Mouse (Mus musculus) forebrain, embryonic 11.5 days (tissue): Measurements from ENCODE around the gene Ppp1r37. TPM values are rescaled to one million over a fixed set of nuclear protein-coding genes. Genes with fewer than 3 reads are reported as not detected.

Source experiments
- ATAC-seq: fragments of 200-750 bp; cut with Nextera tagmentation; replicated peaks from 2 replicates; pipeline ENCODE4 v1.8.0; 2017; ENCODE audit warnings: moderate TSS enrichment; ENCODE audit not compliant: low FRiP score
- DNase-seq: peaks from one replicate; pipeline ENCODE4 v3.0.0-alpha.2; 2017; ENCODE audit warnings: low spot score
- H3K27ac ChIP-seq: fragments of 300-500 bp; sonication (generic); 2 replicates; pipeline ENCODE4 v1.5.1; 2014; ENCODE audit warnings: low read depth, low read length
- H3K27me3 ChIP-seq: fragments of 300-500 bp; sonication (generic); 2 replicates; pipeline ENCODE4 v1.6.1; 2014; ENCODE audit warnings: mild to moderate bottlenecking, low read length, mixed read lengths; ENCODE audit not compliant: control insufficient read depth, insufficient read depth
- H3K36me3 ChIP-seq: fragments of 300-500 bp; sonication (generic); 2 replicates; pipeline ENCODE4 v1.6.1; 2014; ENCODE audit warnings: mild to moderate bottlenecking, low read length, moderate library complexity, mixed read lengths; ENCODE audit not compliant: control insufficient read depth, insufficient read depth
- H3K4me1 ChIP-seq: fragments of 300-500 bp; sonication (generic); replicated peaks from 2 replicates; pipeline ENCODE4 v1.6.1; 2014; ENCODE audit warnings: low read length, mixed read lengths; ENCODE audit not compliant: control insufficient read depth, insufficient read depth
- H3K4me2 ChIP-seq: fragments of 300-500 bp; sonication (generic); 2 replicates; pipeline ENCODE4 v1.6.1; 2014; ENCODE audit warnings: low read depth, mild to moderate bottlenecking, low read length, moderate library complexity, mixed read lengths; ENCODE audit not compliant: severe bottlenecking
- H3K4me3 ChIP-seq: fragments of 300-500 bp; sonication (generic); 2 replicates; pipeline ENCODE4 v1.5.1; 2014; ENCODE audit warnings: low read depth, low read length
- H3K9ac ChIP-seq: fragments of 300-500 bp; sonication (generic); 2 replicates; pipeline ENCODE4 v1.6.1; 2014; ENCODE audit warnings: low read length
- H3K9me3 ChIP-seq: fragments of 300-500 bp; sonication (generic); 2 replicates; pipeline ENCODE4 v1.6.1; 2016; ENCODE audit warnings: low read length, mixed read lengths; ENCODE audit not compliant: control insufficient read depth
- WGBS: fragments of 180-500 bp; shearing (Covaris S2); extraction: QIAGEN DNeasy Blood & Tissue Kit; methylation state at CpG from one replicate; pipeline ENCODE4 v1.1.7; 2014; 5-methylcytosine and 5-hydroxymethylcytosine counted together
- polyA plus RNA-seq: library from polyadenylated mRNA; unstranded; fragments of >200 nt; fragmentation: Nextera tagmentation; extraction: Ambion mirVana; gene quantifications from 2 replicates; pipeline ENCODE4 v1.2.1, GENCODE M21; 2014

The Ppp1r37 gene
- polyA plus RNA-seq, 1 experiment from 2014 or later = 5.1 TPM

DNA sequence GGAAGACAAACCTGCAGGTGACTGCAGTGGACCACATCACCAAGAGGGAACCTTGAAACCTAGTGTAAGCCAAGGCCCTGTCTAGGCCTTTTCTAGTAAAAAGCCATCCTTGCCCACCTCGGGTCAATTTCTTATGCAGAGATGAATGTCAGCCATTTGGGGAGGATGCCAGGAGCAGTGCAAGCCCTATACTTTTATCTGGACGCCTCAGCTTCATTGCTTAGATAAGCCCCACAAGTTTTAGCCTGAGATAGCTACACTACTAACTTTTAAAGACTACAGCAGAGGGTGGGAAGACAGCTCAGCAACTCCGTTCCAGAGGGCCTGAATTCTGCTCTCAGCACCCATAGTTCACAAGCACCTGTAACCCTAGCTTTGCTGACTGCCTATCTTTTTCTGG lies 1.0 kb upstream of the Ppp1r37 start:
- H3K9ac ChIP-seq = no peak overlapping the region
- H3K4me1 ChIP-seq = peaks cover 13% of the 10 kb centered on the region
- H3K27ac ChIP-seq = no peak overlapping the region
- 84% methylated on average over 3 of the region's 3 CpGs for WGBS
- H3K36me3 ChIP-seq = peaks cover 11% of the 10 kb centered on the region; the same call in 1 of the 2 replicates
- no peak for ATAC-seq
- no peak for DNase-seq
- H3K9me3 ChIP-seq = no peaks in the 10 kb centered on the region; the same call in 1 of the 2 replicates
- no peaks in the 10 kb centered on the region for H3K27me3 ChIP-seq
- no peak overlapping the region for H3K4me3 ChIP-seq
- no peak overlapping the region for H3K4me2 ChIP-seq

DNA sequence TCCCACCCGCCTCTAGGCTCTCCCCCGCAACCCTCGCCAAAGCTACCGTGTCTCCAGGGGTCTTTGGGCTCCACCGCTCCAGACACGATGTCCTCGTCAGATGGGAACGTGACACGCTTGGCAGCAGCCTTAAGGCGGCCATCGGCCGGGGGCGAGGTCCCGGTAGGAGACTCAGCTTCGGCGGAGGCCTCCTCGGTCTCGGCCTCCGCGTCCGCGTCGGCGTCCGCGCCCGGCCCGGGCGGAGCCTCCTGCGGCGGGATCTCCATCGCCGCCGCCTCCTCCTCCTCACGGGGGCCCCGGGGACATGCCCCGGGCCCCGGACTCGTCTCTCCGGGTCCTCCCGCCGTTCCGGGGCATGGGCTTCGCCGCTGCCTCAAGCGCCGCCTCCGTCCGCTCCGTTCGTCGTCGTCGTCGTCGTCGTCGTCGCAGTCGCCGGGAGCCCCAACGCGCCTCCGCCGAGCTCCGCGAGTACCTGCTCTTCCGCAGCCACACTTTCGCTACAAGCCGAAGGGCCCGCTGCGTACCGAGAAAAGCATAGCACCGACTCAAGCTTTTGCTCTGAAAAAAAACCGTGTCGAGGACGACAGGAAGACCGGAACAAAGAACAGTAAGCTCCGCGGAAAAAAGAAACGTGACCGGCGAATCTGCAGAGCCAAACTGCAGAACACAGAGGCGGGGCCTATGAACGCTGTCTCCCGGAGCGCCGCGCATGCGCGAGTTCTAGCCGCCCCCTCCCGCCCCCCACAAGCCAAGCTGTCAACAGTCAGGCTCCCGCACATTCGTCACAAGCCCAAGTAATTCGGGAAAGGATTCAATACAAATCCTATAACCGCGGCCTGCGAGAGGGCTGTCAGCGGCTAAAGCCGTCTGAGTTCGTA lies 872 bp downstream of the Ppp1r37 start:
- DNase-seq (peak; percentile 98), ATAC-seq (peak; percentile 85)
- peak overlapping the region; percentile 97 for H3K4me3 ChIP-seq
- H3K9ac ChIP-seq = peak overlapping the region; percentile 93
- H3K36me3 ChIP-seq = peaks cover 11% of the 10 kb centered on the region; the same call in 1 of the 2 replicates
- H3K9me3 ChIP-seq = no peaks in the 10 kb centered on the region; the same call in 1 of the 2 replicates
- H3K27me3 ChIP-seq = no peaks in the 10 kb centered on the region
- WGBS = under 1% methylated on average over 94 of the region's 102 CpGs
- peak overlapping the region; percentile 86 for H3K27ac ChIP-seq
- peaks cover 14% of the 10 kb centered on the region for H3K4me1 ChIP-seq
- peak overlapping the region; percentile 99 for H3K4me2 ChIP-seq

DNA sequence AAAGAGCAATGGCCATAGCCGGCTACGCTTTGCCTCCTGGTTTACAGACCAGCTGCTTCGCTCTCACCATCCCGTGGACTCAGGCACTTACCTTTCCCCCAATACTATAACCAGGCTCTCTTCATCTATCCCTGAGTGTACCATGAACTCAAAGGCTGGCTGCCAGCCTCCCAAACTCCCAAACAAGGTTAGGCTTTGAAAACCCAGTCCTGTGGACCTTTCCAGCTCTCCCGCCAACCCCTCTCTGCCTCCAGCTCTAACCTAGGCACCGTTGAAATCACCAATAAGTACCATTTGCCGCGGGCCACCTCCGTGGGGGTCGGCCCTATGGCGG lies 1.5 kb downstream of the Ppp1r37 start:
- H3K4me3 ChIP-seq = peak overlapping the region; percentile 97
- no peaks in the 10 kb centered on the region for H3K27me3 ChIP-seq
- peak overlapping the region; percentile 93 for H3K9ac ChIP-seq
- DNase-seq (no peak), ATAC-seq (no peak)
- H3K27ac ChIP-seq = peak overlapping the region; percentile 86; the same call in 1 of the 2 replicates
- H3K4me2 ChIP-seq = peak overlapping the region; percentile 99
- H3K9me3 ChIP-seq = no peaks in the 10 kb centered on the region; the same call in 1 of the 2 replicates
- peaks cover 14% of the 10 kb centered on the region for H3K4me1 ChIP-seq
- WGBS = 1% methylated on average over 11 of the region's 11 CpGs
- peaks cover 11% of the 10 kb centered on the region; the same call in 1 of the 2 replicates for H3K36me3 ChIP-seq

DNA sequence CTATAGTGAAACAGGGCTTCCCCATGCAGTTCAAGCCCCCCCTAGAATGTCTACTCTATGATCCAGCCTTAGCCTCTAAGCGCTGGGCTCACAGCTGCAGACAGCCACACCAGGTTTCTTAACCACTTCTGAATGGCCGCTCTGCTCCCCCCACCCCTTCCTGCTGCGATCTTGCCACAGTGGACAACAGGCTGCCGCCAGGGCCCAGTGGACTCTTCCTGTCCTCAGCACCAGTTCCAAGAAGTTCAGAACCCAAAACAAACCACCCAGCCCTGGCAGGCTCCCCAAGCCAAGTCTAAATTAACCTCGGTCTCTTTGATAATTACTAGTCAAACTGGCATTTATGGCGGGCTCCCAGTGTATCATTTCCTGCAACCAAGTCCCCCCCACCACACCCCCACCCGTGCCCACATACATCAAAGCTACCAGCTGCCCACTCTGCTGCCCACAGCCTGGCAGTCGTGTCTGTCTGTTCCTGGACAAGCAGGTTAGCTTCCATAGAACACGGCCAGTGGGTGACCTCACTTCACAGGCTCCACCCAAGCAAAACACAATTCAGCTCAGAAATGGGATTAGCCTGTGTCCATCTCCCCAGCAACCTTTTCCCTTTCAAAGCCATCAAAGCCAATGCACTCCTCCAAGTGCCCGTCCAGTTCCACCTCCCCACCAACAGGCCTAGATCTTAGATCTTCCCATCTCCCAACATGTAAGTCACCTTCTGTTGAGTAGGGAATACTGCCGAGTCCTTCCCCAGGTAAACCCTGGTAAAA lies 2.2 kb downstream of the Ppp1r37 start:
- ATAC-seq (no peak), DNase-seq (no peak)
- Histone ChIP-seq H3K4me3 (peak overlapping the region; percentile 97), H3K27me3 (no peaks in the 10 kb centered on the region), H3K4me2 (peak overlapping the region; percentile 99), H3K36me3 (peaks cover 11% of the 10 kb centered on the region; the same call in 1 of the 2 replicates), H3K9me3 (no peaks in the 10 kb centered on the region; the same call in 1 of the 2 replicates), H3K9ac (peak overlapping the region; percentile 93), H3K4me1 (peaks cover 14% of the 10 kb centered on the region), H3K27ac (no peak overlapping the region)
- WGBS = 29% methylated on average over 11 of the region's 11 CpGs

DNA sequence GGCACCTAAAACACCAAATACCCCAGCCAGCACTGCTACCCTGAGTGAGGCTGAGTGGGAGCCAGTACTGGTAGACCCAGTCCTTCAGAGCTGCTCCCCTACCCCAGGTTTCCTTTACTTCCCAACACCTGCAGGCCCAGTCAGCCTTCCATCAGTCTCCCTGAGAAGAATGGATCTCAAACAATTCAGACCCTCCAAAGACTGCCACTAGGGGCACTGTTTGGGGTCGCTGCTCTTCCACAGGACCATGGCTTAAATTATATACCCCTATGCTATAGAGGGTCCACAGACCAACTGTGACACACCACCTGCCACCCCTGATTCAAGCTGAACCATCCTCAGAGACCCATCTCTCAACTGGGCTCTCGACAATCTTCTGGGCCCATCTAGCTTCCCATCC lies 3.9 kb downstream of the Ppp1r37 start:
- Histone ChIP-seq H3K27ac (no peak overlapping the region), H3K4me1 (peaks cover 14% of the 10 kb centered on the region), H3K4me2 (no peak overlapping the region), H3K4me3 (no peak overlapping the region), H3K27me3 (no peaks in the 10 kb centered on the region), H3K9me3 (no peaks in the 10 kb centered on the region), H3K36me3 (no peaks in the 10 kb centered on the region), H3K9ac (no peak overlapping the region)
- 37% methylated on average over 2 of the region's 2 CpGs for WGBS
- ATAC-seq (no peak), DNase-seq (no peak)

DNA sequence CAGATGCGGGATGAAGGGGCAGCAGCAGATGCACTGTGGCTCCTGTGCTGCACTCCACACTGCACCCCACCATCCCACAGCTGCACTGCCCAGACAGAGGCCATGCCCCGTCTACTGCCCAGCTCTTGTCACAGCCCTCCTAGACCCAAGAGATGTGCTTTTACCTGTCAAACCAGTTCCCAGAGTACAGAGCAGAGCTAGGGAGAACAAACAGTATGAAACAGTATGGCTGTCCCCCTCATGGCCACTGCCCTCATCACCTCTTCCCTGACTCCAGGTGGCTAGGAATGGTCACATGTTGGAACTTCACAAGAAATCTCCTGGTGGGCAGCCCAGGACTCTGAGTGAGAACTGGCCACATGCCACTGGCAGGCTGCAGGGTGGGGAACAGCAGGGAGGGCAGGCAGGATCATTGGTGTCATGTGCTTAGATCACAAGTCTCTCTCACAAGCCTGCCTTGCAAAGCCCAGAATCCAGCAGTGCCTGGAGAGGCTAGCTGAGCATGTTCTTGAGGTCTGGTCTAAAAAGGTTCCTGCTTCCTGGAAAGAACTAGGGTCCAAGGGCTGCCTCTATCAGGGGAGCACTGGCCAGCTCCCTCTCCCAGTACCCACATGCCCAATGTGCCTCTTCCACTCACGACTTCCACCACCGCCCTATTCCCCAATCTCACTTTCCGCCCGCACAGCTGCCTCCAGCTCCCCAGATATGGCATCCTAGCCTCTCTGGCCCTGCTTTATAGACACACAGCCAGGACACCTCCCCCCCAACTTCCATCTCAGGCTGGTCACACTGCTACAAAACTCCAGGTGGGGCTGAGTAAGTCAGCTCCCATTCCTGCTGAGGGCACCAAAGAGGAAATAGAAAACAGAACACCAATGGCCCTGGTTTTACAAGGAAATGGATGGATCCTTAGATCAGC lies 4.6 kb downstream of the Ppp1r37 start:
- WGBS = 92% methylated on average over 6 of the region's 6 CpGs
- no peaks in the 10 kb centered on the region for H3K27me3 ChIP-seq
- no peak overlapping the region for H3K4me2 ChIP-seq
- no peak overlapping the region for H3K9ac ChIP-seq
- ATAC-seq (no peak), DNase-seq (no peak)
- no peak overlapping the region for H3K27ac ChIP-seq
- H3K4me3 ChIP-seq = no peak overlapping the region
- no peaks in the 10 kb centered on the region for H3K36me3 ChIP-seq
- no peaks in the 10 kb centered on the region for H3K9me3 ChIP-seq
- H3K4me1 ChIP-seq = peaks cover 11% of the 10 kb centered on the region

DNA sequence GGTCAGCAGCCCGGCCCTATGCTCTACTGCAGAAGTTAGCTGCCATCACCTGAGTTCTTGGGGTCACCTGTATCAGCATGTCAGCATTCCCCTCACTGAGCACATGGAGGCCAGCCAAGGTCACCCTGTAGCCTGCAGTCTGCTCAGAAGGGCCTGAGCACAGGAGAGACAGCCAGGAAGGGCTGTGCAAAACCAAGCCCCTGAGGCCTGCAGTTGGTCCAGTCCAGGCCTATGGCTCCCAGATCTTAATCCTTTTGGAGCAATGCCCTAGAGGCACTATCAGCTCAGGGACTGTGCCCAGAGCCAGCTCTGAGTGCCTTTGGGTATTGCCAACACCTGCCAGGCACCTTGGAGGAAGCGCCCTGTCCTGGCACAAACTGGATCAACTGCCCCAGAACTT lies 5.8 kb downstream of the Ppp1r37 start:
- no peaks in the 10 kb centered on the region for H3K9me3 ChIP-seq
- ATAC-seq (no peak), DNase-seq (no peak)
- no peaks in the 10 kb centered on the region; the same call in 1 of the 2 replicates for H3K36me3 ChIP-seq
- no peak overlapping the region for H3K4me2 ChIP-seq
- no peak overlapping the region for H3K4me3 ChIP-seq
- no peaks in the 10 kb centered on the region for H3K27me3 ChIP-seq
- H3K9ac ChIP-seq = no peak overlapping the region
- peaks cover 10% of the 10 kb centered on the region for H3K4me1 ChIP-seq
- no peak overlapping the region for H3K27ac ChIP-seq
- 98% methylated on average over 2 of the region's 2 CpGs for WGBS

DNA sequence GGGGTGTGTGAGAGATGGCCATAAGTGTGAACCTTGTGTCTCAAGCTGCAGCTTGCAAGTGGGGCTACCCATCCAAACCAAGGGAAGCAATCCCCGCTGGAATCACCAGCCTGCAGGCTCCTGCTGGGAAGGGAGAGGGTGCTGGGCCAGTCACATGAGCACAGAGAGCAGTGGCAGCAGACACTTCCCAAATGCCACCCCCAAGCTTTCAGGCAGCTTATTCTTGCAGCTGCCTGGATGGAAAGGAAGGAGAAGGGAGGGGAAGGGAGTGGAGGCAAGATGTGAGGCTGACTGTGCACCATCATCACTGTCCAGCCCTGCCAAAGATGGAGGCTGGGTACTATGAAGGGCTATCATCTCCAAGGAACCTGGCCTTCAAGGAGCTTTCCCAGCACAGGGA lies 8.7 kb downstream of the Ppp1r37 start:
- no peak for DNase-seq
- Histone ChIP-seq H3K36me3 (no peaks in the 10 kb centered on the region; the same call in 1 of the 2 replicates), H3K9ac (no peak overlapping the region), H3K27ac (no peak overlapping the region), H3K4me1 (peaks cover 2% of the 10 kb centered on the region; the same call in 1 of the 2 replicates), H3K4me2 (no peak overlapping the region), H3K9me3 (no peaks in the 10 kb centered on the region), H3K4me3 (no peak overlapping the region), H3K27me3 (no peaks in the 10 kb centered on the region)
- no peak for ATAC-seq
- 82% methylated on average over 1 of the region's 1 CpGs for WGBS
